Mouse (Mus musculus) midbrain, embryonic 14.5 days (tissue): ENCODE data around the gene Htr6. TPM values are rescaled to one million over a fixed set of nuclear protein-coding genes. Genes with fewer than 3 reads are reported as not detected.

Experiments used
- ATAC-seq: fragments of 200-750 bp; cut with Nextera tagmentation; 2 replicates; pipeline ENCODE4 v1.8.0; 2017; ENCODE audit warnings: moderate number of reproducible peaks, moderate library complexity; ENCODE audit not compliant: low FRiP score, low TSS enrichment
- DNase-seq: peaks from one replicate; pipeline ENCODE4 v3.0.0-alpha.2; 2015
- H3K27ac ChIP-seq: fragments of 300-500 bp; sonication (generic); replicated peaks from 2 replicates; pipeline ENCODE4 v1.5.1; 2014; ENCODE audit warnings: mild to moderate bottlenecking, low read depth, low read length, moderate library complexity
- H3K27me3 ChIP-seq: fragments of 300-500 bp; sonication (generic); 2 replicates; pipeline ENCODE4 v1.6.1; 2014; ENCODE audit warnings: low read length, control low read depth, mixed read lengths; ENCODE audit not compliant: control insufficient read depth, insufficient read depth
- H3K36me3 ChIP-seq: fragments of 300-500 bp; sonication (generic); 2 replicates; pipeline ENCODE4 v1.6.1; 2014; ENCODE audit warnings: low read length, control low read depth; ENCODE audit not compliant: control insufficient read depth, insufficient read depth
- H3K4me1 ChIP-seq: fragments of 300-500 bp; sonication (generic); 2 replicates; pipeline ENCODE4 v1.6.1; 2014; ENCODE audit warnings: mild to moderate bottlenecking, antibody characterized with exemption, low read length, control low read depth; ENCODE audit not compliant: control insufficient read depth, insufficient read depth
- H3K4me2 ChIP-seq: fragments of 300-500 bp; sonication (generic); 2 replicates; pipeline ENCODE4 v1.6.1; 2014; ENCODE audit warnings: mild to moderate bottlenecking, low read length, moderate library complexity
- H3K4me3 ChIP-seq: fragments of 300-500 bp; sonication (generic); replicated peaks from 2 replicates; pipeline ENCODE4 v1.5.1; 2014; ENCODE audit warnings: low read depth, low read length
- H3K9ac ChIP-seq: fragments of 300-500 bp; sonication (generic); replicated peaks from 2 replicates; pipeline ENCODE4 v1.6.1; 2014; ENCODE audit warnings: mild to moderate bottlenecking, low read length, moderate library complexity
- H3K9me3 ChIP-seq: fragments of 300-500 bp; sonication (generic); 2 replicates; pipeline ENCODE4 v1.6.1; 2016; ENCODE audit warnings: low read length, control low read depth, mixed read lengths; ENCODE audit not compliant: control insufficient read depth
- WGBS: fragments of 180-500 bp; shearing (Covaris S2); extraction: QIAGEN DNeasy Blood & Tissue Kit; methylation state at CpG from one replicate; pipeline ENCODE4 v1.1.7; 2014; 5-methylcytosine and 5-hydroxymethylcytosine counted together
- polyA plus RNA-seq: library from polyadenylated mRNA; unstranded; fragments of >200 nt; fragmentation: Nextera tagmentation; extraction: Ambion mirVana; gene quantifications from 2 replicates; pipeline ENCODE4 v1.2.1, GENCODE M21; 2014

The Htr6 gene
- 0.32 and 0.57 TPM in 2 replicates for polyA plus RNA-seq

GRCm38 (mm10) chr4:139075041-139075711 is at the start of gene Htr6:
Gene Htr6, minus strand, starts transcription at chr4:139075570.
- ATAC-seq (peak; percentile 37; the same call in 1 of the 2 replicates), DNase-seq (peak; percentile 60)
- WGBS, result 1% methylated on average over 76 of the region's 77 CpGs
- Histone ChIP-seq H3K9ac (peak within 1 kb of the TSS; percentile 55), H3K27me3 (peaks cover 47% of the 10 kb centered on the region), H3K4me3 (peak within 1 kb of the TSS; percentile 47), H3K9me3 (no peaks in the 10 kb centered on the region), H3K36me3 (no peaks in the 10 kb centered on the region), H3K4me2 (peak within 1 kb of the TSS; percentile 68), H3K4me1 (no peaks in the 10 kb centered on the region), H3K27ac (no peak within 1 kb of the TSS)

GRCm38 (mm10) chr4:139124940-139125339 is 49.6 kb upstream of the Htr6 start:
- H3K4me3 ChIP-seq, result no peak overlapping the region
- ATAC-seq (no peak), DNase-seq (no peak)
- H3K4me2 ChIP-seq, result no peak overlapping the region
- H3K4me1 ChIP-seq, result peaks cover 10% of the 10 kb centered on the region
- no peaks in the 10 kb centered on the region for H3K27me3 ChIP-seq
- H3K9ac ChIP-seq, result no peak overlapping the region
- H3K27ac ChIP-seq, result no peak overlapping the region
- no peaks in the 10 kb centered on the region for H3K36me3 ChIP-seq
- WGBS, result 94% methylated on average over 6 of the region's 6 CpGs
- H3K9me3 ChIP-seq, result no peaks in the 10 kb centered on the region

GRCm38 (mm10) chr4:139122557-139122956 is 47.2 kb upstream of the Htr6 start:
- DNase-seq (no peak), ATAC-seq (no peak)
- no peak overlapping the region for H3K4me2 ChIP-seq
- H3K9me3 ChIP-seq, result no peaks in the 10 kb centered on the region
- no peak overlapping the region for H3K27ac ChIP-seq
- 96% methylated on average over 4 of the region's 4 CpGs for WGBS
- H3K4me1 ChIP-seq, result no peaks in the 10 kb centered on the region
- no peaks in the 10 kb centered on the region for H3K36me3 ChIP-seq
- H3K9ac ChIP-seq, result no peak overlapping the region
- H3K4me3 ChIP-seq, result no peak overlapping the region
- no peaks in the 10 kb centered on the region for H3K27me3 ChIP-seq

- no peaks in the 10 kb centered on the region for H3K9me3 ChIP-seq
- no peak overlapping the region for H3K9ac ChIP-seq
- no peaks in the 10 kb centered on the region for H3K27me3 ChIP-seq
- no peaks in the 10 kb centered on the region for H3K36me3 ChIP-seq
- no peaks in the 10 kb centered on the region for H3K4me1 ChIP-seq
- H3K4me2 ChIP-seq, result no peak overlapping the region
- DNase-seq (no peak), ATAC-seq (no peak)
- no peak overlapping the region for H3K4me3 ChIP-seq
- H3K27ac ChIP-seq, result no peak overlapping the region
- 86% methylated on average over 7 of the region's 7 CpGs for WGBS
Observed at GRCm38 (mm10) chr4:139120998-139121397, 45.6 kb upstream of the Htr6 start.

GRCm38 (mm10) chr4:139120281-139120814 is 45.0 kb upstream of the Htr6 start:
- 86% methylated on average over 4 of the region's 4 CpGs for WGBS
- Histone ChIP-seq H3K9ac (no peak overlapping the region), H3K36me3 (no peaks in the 10 kb centered on the region), H3K27me3 (no peaks in the 10 kb centered on the region), H3K9me3 (no peaks in the 10 kb centered on the region), H3K27ac (no peak overlapping the region), H3K4me2 (no peak overlapping the region), H3K4me1 (no peaks in the 10 kb centered on the region), H3K4me3 (no peak overlapping the region)
- ATAC-seq (no peak), DNase-seq (no peak)

- H3K4me2 ChIP-seq, result no peak overlapping the region
- no peak overlapping the region for H3K4me3 ChIP-seq
- 84% methylated on average over 3 of the region's 3 CpGs for WGBS
- 0 out of 2 replicates have a peak, but pooled peaks cover 9% of the 10 kb centered on the region for H3K4me1 ChIP-seq
- no peak overlapping the region for H3K9ac ChIP-seq
- H3K36me3 ChIP-seq, result no peaks in the 10 kb centered on the region
- ATAC-seq, result no peak
- DNase-seq, result no peak
- no peaks in the 10 kb centered on the region for H3K27me3 ChIP-seq
- H3K27ac ChIP-seq, result no peak overlapping the region
- no peaks in the 10 kb centered on the region for H3K9me3 ChIP-seq
Observed at GRCm38 (mm10) chr4:139116356-139117063, 41.1 kb upstream of the Htr6 start.

GRCm38 (mm10) chr4:139115721-139116120 is 40.4 kb upstream of the Htr6 start:
- no peak for DNase-seq
- H3K27me3 ChIP-seq, result no peaks in the 10 kb centered on the region
- no peaks in the 10 kb centered on the region for H3K9me3 ChIP-seq

GRCm38 (mm10) chr4:139112482-139112881 is 37.1 kb upstream of the Htr6 start:
- no peak for ATAC-seq
- no peaks in the 10 kb centered on the region for H3K27me3 ChIP-seq
- no peak overlapping the region for H3K9ac ChIP-seq
- no peak for DNase-seq
- H3K4me2 ChIP-seq, result no peak overlapping the region
- no peak overlapping the region for H3K27ac ChIP-seq
- 0 out of 2 replicates have a peak, but pooled peaks cover 9% of the 10 kb centered on the region for H3K4me1 ChIP-seq
- H3K36me3 ChIP-seq, result no peaks in the 10 kb centered on the region
- no peaks in the 10 kb centered on the region for H3K9me3 ChIP-seq
- no peak overlapping the region for H3K4me3 ChIP-seq
- 63% methylated on average over 3 of the region's 3 CpGs for WGBS

More at GRCm38 (mm10) chr4:139115721-139116120, 40.4 kb upstream of the Htr6 start:
- Histone ChIP-seq H3K9ac (no peak overlapping the region), H3K36me3 (no peaks in the 10 kb centered on the region), H3K27ac (no peak overlapping the region), H3K4me2 (no peak overlapping the region), H3K4me1 (0 out of 2 replicates have a peak, but pooled peaks cover 9% of the 10 kb centered on the region), H3K4me3 (no peak overlapping the region)
- 94% methylated on average over 5 of the region's 5 CpGs for WGBS
- no peak for ATAC-seq
